Mouse (Mus musculus): ENCODE measurements around the gene Hist1h4f. TPM values are rescaled to one million over a fixed set of nuclear protein-coding genes. Genes with fewer than 3 reads are reported as not detected.

The Hist1h4f gene
- total RNA-seq (2023), result 34.0 TPM

DNA sequence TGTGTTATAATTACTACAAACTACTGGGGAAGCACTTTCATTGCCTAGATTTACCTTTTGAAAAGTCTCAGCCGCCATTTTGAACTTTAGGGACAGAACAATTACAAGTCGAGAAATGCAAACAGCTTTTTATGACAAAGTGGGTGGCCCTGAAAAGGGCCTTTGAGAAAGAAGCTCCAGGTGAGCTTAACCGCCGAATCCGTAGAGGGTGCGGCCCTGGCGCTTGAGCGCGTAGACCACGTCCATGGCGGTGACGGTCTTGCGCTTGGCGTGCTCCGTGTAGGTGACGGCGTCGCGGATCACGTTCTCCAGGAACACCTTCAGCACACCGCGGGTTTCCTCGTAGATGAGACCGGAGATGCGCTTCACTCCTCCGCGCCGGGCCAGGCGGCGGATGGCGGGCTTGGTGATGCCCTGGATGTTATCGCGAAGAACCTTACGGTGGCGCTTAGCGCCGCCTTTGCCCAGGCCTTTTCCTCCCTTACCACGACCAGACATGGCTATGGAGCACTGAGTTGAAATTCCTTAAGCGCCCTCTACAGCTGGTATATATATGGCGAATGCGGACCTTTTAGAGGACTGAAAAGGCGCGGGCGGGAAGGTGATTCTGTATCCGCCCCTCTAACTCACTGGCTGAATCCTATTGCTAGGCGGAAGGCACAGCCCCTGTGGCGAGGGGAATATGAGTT, at the start of gene Hist1h4f:
TSS of gene Hist1h4f (minus strand) at position 503 of the 689 bp plus-strand sequence.

DNA sequence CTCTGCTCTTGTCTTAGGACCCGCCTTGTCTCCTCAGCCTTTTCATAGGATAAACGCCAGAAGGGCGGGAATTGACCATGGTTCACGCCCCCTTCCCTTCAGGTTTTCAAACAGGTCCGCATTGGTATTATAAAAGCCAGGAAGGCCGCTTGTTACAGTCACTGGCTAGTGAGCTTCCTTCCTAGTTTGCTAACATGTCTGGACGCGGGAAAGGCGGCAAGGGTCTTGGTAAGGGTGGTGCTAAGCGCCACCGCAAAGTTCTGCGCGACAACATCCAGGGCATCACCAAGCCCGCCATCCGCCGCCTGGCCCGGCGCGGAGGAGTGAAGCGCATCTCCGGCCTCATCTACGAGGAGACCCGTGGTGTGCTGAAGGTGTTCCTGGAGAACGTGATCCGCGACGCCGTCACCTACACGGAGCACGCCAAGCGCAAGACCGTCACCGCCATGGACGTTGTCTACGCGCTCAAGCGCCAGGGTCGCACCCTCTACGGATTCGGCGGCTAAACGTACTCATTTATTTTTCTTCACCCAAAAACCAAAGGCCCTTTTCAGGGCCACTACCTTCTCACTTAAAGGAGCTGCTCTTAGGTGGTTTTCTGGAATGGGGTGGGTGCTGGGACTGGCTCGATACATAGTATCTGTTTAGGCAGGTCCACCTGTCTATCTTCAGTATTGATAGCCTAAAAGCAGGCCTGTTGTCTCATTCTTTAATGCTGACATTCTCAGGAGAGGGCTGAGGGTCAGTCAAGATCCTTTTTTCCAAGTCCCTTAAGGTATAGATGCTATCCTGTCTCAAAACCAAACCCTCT, 30.2 kb upstream of the Hist1h4f start, which contains the start of gene Hist1h4d:
TSS of gene Hist1h4d (plus strand) at position 191 of the 811 bp plus-strand sequence.

DNA sequence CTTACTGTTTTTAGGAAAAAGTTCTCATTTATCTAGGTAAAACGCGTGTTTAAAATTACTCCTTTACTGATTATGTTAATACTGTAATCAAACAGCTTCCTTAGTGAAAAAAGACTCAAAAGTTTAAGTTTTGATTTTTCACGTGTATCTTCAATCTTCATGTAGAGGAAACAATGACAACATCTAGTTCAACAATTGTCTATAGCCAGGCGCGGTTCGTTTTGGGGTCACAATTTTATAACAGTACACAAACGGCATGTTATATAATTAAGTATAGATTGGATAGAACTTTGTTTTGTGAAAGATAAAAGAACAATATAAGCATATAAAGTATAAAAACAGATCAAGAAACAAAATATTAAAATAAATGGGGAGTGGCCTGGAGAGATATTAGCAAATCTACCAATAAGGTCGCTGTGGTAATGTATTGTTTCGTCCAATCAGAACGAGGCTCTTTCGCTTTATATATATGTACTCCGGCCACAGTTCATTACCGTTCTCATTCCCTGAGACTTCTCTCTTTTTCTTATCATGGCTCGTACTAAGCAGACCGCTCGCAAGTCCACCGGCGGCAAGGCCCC, 23.9 kb upstream of the Hist1h4f start, which contains the start of gene Hist1h3d:
TSS of gene Hist1h3d (plus strand) at position 493 of the 581 bp plus-strand sequence.

DNA sequence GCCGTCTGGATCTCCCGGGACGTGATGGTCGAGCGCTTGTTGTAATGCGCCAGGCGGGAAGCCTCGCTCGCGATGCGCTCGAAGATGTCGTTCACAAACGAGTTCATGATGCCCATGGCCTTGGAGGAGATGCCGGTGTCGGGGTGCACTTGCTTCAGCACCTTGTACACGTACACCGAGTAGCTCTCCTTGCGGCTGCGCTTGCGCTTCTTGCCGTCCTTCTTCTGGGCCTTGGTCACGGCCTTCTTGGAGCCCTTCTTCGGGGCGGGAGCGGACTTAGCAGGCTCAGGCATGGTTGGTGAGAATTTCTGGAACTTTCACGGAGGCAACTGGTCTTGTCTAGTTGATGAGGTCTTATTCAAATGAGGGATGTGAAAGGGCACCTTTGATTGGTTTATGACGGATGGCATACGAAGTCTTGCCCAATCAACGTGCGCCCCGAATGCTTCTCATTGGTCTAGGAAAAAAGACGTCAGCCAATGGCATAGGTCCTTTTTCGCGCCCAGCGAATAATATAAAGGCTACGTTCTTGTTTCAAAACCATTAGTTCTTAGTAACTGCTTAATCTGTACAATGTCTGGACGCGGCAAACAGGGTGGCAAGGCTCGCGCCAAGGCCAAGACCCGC, 22.6 kb upstream of the Hist1h4f start, which contains the start of the genes Hist1h2bf and Hist1h2ad:
TSS of gene Hist1h2bf (minus strand) at position 299 of the 627 bp plus-strand sequence.
TSS of gene Hist1h2ad (plus strand) at position 484 of the 627 bp plus-strand sequence.

DNA sequence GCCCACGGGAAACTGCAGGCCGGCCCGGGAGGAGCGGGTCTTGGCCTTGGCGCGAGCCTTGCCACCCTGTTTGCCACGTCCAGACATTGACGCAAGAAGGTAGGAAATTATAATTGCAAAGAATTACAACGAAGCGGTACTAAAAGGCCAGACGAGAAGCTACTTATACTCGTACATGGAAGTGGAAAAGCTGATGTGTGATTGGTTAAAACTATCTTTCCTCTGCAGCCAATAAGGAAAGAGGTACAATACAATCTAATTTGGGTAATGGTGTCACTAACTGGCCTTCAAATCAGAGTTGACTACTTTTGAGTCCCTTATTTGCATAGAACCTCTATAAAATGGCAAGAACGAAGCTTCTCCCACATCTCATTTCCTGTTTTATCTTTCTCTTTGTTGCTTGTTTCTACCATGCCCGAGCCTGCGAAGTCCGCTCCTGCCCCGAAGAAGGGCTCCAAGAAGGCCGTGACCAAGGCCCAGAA, 19.6 kb upstream of the Hist1h4f start, which contains the start of the genes Hist1h2ae and Hist1h2bg:
TSS of gene Hist1h2ae (minus strand) at position 199 of the 482 bp plus-strand sequence.
TSS of gene Hist1h2bg (plus strand) at position 375 of the 482 bp plus-strand sequence.

DNA sequence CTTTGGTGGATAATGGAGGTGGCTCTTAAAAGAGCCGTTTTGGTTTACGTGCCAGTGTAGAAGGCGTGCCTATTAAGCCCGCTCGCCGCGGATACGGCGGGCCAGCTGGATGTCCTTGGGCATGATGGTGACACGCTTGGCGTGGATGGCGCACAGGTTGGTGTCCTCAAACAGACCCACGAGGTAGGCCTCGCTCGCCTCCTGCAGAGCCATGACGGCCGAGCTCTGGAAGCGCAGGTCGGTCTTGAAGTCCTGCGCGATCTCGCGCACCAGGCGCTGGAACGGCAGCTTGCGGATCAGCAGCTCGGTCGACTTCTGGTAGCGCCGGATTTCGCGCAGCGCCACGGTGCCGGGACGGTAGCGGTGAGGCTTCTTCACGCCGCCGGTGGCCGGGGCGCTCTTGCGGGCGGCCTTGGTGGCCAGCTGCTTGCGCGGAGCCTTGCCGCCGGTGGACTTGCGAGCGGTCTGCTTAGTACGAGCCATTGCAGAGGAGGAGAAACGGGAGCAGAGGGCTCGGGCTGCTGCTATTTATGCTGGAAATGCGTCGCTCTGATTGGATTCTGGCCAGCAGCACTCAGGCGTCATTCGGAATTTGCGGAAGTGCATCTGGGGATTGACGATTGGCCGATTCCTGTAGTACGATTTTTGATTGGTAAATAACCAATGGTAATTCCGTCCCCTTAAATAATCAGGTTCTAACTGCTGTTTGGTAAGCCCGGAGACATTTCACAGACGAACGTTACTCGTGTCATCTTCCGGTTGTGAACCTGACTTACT, 10.6 kb upstream of the Hist1h4f start, which contains the start of gene Hist1h3e:
TSS of gene Hist1h3e (minus strand) at position 487 of the 777 bp plus-strand sequence.

DNA sequence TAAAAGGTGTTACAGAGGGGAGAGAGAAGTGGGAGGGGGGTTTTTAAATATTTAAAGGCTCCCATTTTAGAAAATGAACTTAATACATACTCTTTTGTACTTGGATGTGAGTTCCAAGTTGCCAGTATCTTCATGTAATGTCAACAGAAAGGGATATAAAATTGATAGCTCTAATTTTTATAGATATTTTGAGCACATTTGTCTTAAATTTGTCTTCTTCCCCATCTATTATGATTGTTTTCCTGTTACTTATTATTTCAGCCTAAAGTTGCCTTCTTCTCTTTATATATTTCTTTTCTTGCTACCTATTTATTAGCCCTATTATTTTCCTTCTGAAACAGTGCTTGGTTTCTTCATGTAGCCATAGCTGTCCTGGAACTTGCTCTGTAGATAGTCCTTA, 1.5 kb upstream of the Hist1h4f start, which contains the start of gene Hist1h1d:
TSS of gene Hist1h1d (plus strand) at position 301 of the 400 bp plus-strand sequence.

DNA sequence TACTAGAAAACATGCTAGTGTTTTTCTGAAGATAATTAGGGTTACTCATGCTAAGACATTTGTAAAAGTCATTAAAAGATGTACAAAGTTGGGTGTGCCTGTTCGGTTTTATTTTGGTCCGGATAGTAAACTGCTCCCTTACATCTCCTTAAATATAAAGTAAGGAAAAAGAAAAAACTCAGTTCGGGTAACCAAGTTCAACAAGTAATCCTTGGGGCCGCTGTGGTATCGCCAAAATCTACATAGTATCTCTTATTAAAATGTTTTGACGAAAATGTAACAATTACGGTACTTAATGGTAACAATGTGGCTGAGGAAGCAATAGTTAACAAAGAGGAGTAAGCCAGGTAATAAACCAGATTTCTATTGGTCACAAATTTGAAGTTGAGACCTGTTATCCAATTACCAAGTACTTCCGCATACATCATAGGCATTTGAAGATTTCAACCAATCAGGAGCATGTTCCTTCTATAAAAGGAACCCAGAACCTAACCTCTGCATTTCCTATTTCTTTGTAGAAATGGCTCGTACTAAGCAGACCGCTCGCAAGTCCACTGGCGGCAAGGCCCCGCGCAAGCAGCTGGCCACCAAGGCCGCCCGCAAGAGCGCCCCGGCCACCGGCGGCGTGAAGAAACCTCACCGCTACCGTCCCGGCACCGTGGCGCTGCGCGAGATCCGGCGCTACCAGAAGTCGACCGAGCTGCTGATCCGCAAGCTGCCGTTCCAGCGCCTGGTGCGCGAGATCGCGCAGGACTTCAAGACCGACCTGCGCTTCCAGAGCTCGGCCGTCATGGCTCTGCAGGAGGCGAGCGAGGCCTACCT, 7.3 kb downstream of the Hist1h4f start, which contains the start of gene Hist1h3f:
TSS of gene Hist1h3f (plus strand) at position 88 of the 822 bp plus-strand sequence.

DNA sequence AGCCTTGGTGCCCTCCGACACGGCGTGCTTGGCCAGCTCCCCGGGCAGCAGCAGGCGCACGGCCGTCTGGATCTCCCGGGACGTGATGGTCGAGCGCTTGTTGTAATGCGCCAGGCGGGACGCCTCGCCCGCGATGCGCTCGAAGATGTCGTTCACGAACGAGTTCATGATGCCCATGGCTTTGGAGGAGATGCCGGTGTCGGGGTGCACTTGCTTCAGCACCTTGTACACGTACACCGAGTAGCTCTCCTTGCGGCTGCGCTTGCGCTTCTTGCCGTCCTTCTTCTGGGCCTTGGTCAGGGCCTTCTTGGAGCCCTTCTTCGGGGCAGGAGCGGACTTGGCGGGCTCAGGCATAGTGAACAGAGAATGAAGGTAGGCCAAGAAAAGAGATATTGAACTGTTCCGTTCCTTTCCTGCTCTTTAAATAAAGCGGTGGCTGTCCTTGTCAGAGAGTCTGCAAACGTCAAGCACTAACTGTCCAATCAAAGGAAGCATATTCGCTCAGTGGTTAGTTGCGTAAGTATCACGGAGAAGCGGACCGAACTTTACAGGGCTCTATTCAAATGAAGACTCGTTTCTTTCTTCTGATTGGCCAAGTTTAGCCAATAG, 8.3 kb downstream of the Hist1h4f start, which contains the start of gene Hist1h2bh:
TSS of gene Hist1h2bh (minus strand) at position 394 of the 609 bp plus-strand sequence.

DNA sequence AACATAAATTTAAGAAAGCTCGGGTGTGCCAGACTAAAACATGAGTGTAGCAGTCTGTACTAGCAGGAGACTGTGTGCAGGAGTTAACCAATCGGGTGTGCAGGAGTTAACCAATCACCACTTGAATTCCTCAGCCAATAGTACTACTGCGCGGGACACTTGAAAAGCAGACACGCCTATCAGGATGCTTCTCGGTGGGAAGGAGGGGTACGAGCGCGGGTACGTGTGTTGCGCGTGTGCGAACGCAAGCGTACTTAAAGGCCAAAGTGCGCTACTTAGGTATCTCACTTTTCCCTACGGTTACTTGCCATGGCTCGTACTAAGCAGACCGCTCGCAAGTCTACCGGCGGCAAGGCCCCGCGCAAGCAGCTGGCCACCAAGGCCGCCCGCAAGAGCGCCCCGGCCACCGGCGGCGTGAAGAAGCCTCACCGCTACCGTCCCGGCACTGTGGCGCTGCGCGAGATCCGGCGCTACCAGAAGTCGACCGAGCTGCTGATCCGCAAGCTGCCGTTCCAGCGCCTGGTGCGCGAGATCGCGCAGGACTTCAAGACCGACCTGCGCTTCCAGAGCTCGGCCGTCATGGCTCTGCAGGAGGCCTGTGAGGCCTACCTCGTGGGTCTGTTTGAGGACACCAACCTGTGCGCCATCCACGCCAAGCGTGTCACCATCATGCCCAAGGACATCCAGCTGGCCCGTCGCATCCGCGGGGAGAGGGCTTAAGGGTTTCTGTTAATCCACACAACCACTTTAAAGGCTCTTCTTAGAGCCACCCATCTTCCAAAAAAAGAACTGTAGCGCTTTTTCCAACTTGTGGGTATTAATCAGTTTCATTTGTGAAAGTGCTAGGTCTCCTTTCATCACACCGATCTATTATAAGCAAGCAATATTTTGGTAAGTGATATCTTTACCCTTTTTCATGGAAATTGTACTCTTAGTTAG, 16.0 kb downstream of the Hist1h4f start, which contains the start of gene Hist1h3g:
TSS of gene Hist1h3g (plus strand) at position 286 of the 939 bp plus-strand sequence.

DNA sequence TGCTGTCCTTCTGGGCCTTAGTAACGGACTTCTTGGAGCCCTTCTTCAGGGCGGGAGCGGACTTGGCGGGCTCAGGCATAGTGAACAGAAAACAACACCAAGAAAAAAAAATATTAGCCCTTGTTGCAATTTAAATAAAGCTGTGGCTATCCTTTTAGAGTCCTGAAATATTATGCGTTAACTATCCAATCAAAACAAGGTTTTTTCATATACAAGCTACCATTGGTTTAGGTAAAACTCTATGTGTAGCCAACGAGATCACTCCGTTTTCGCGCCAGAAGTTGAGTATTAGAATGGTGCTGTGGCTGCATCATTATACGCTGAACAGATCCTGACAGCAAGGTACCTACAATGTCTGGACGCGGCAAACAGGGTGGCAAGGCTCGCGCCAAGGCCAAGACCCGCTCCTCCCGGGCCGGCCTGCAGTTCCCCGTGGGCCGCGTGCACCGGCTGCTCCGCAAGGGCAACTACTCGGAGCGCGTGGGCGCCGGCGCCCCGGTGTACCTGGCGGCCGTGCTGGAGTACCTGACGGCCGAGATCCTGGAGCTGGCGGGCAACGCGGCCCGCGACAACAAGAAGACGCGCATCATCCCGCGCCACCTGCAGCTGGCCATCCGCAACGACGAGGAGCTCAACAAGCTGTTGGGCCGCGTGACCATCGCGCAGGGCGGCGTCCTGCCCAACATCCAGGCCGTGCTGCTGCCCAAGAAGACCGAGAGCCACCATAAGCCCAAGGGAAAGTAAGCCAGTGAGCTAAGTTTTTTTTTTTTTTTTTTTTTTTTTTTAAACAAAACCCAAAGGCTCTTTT, 17.7 kb downstream of the Hist1h4f start, which contains the start of gene Hist1h2af:
TSS of gene Hist1h2af (plus strand) at position 347 of the 808 bp plus-strand sequence.

DNA sequence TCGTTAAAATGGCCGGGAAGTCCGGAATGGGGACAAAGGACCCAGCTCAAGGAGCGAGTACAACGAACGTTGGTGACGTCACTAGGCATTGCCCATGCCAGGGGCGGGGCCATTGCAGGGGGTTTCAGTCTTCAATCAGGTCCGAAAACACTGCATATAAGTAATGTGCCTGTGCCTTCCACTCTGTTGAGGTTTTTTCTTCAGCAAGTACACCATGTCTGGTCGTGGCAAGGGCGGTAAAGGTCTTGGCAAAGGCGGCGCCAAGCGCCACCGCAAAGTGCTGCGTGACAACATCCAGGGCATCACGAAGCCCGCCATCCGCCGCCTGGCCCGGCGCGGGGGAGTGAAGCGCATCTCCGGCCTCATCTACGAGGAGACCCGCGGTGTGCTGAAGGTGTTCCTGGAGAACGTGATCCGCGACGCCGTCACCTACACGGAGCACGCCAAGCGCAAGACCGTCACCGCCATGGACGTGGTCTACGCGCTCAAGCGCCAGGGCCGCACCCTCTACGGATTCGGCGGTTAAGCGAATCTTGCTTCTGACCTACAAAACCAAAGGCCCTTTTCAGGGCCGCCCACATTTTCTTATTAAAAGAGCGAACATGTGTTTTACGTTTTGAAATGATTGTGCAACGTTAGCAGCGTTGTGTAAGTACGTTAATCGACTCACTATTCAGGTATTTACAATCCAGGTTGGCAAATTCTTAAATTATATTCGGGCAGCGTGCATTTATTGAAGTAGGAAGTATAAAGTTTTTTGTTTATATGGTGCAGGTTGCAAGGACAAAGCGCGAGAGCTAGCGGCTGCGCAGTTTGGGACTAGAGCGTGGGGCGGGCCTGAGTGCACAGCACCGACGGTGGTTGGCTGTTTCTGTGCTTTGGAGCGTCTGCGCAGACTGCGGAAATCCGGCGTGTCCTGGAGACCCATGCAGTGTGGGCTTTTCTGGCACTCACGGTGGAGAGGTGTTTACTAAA, 20.3 kb downstream of the Hist1h4f start, which contains the start of gene Hist1h4h:
TSS of gene Hist1h4h (plus strand) at position 150 of the 975 bp plus-strand sequence.

